Mouse (Mus musculus): ENCODE data around the gene Dpm2.

The Dpm2 gene

GRCm38 (mm10) chr2:32570698-32571494 lies at the start of gene Dpm2:
Gene Dpm2, plus strand, starts transcription at chr2:32570858.
- peak; percentile 95 to 97 for DNase-seq (ENCODE audit: low spot score in 2 of 2)

GRCm38 (mm10) chr2:32524536-32525031 lies 46.1 kb upstream of the Dpm2 start:
- DNase-seq (ENCODE audit: low spot score in 2 of 2), result no peak

GRCm38 (mm10) chr2:32525816-32526215 lies 44.8 kb upstream of the Dpm2 start:
- peak in 1 of 2 experiments; percentile 9 for DNase-seq (ENCODE audit: low spot score in 2 of 2)

- DNase-seq (ENCODE audit: low spot score in 2 of 2), result no peak
Measured at GRCm38 (mm10) chr2:32527468-32527966, 43.1 kb upstream of the Dpm2 start.

- no peak for DNase-seq (ENCODE audit: low spot score in 2 of 2)
Measured at GRCm38 (mm10) chr2:32528326-32528725, 42.3 kb upstream of the Dpm2 start.

- no peak for DNase-seq (ENCODE audit: low spot score in 2 of 2)
Measured at GRCm38 (mm10) chr2:32530479-32530878, 40.2 kb upstream of the Dpm2 start.

- no peak for DNase-seq (ENCODE audit: low spot score in 2 of 2)
Measured at GRCm38 (mm10) chr2:32533163-32533562, 37.5 kb upstream of the Dpm2 start.

- DNase-seq (ENCODE audit: low spot score in 2 of 2), result peak; percentile 50 to 64
Measured at GRCm38 (mm10) chr2:32534061-32534732, 36.5 kb upstream of the Dpm2 start.

- peak; percentile 99 to 100 for DNase-seq (ENCODE audit: low spot score in 2 of 2)
Measured at GRCm38 (mm10) chr2:32534733-32535471, 35.8 kb upstream of the Dpm2 start, which contains the start of gene Fam102a. Gene Fam102a, plus strand, starts transcription at chr2:32535332.

- peak; percentile 72 to 74 for DNase-seq (ENCODE audit: low spot score in 2 of 2)
Measured at GRCm38 (mm10) chr2:32535501-32535991, 35.1 kb upstream of the Dpm2 start.

- DNase-seq (ENCODE audit: low spot score in 2 of 2), result peak; percentile 58 to 66
Measured at GRCm38 (mm10) chr2:32536086-32536633, 34.5 kb upstream of the Dpm2 start.

GRCm38 (mm10) chr2:32536634-32537359 lies 33.9 kb upstream of the Dpm2 start:
- peak; percentile 77 to 78 for DNase-seq (ENCODE audit: low spot score in 2 of 2)

GRCm38 (mm10) chr2:32537360-32537905 lies 33.2 kb upstream of the Dpm2 start:
- peak in 1 of 2 experiments; percentile 47 for DNase-seq (ENCODE audit: low spot score in 2 of 2)

GRCm38 (mm10) chr2:32537941-32538340 lies 32.7 kb upstream of the Dpm2 start:
- no peak for DNase-seq (ENCODE audit: low spot score in 2 of 2)

- peak in 1 of 2 experiments; percentile 50 for DNase-seq (ENCODE audit: low spot score in 2 of 2)
Measured at GRCm38 (mm10) chr2:32538461-32538860, 32.2 kb upstream of the Dpm2 start.

- DNase-seq (ENCODE audit: low spot score in 2 of 2), result no peak
Measured at GRCm38 (mm10) chr2:32539452-32539981, 31.1 kb upstream of the Dpm2 start.

GRCm38 (mm10) chr2:32541333-32541908 lies 29.2 kb upstream of the Dpm2 start:
- no peak for DNase-seq (ENCODE audit: low spot score in 2 of 2)

- DNase-seq (ENCODE audit: low spot score in 2 of 2), result no peak
Measured at GRCm38 (mm10) chr2:32541986-32542573, 28.6 kb upstream of the Dpm2 start.

GRCm38 (mm10) chr2:32543031-32543449 lies 27.6 kb upstream of the Dpm2 start:
- peak; percentile 59 to 63 for DNase-seq (ENCODE audit: low spot score in 2 of 2)

Data from right cerebral cortex, postnatal 10 days (tissue).